12 mouse cellular contexts compared by ENCODE assay signal in the genomic region with DNA sequence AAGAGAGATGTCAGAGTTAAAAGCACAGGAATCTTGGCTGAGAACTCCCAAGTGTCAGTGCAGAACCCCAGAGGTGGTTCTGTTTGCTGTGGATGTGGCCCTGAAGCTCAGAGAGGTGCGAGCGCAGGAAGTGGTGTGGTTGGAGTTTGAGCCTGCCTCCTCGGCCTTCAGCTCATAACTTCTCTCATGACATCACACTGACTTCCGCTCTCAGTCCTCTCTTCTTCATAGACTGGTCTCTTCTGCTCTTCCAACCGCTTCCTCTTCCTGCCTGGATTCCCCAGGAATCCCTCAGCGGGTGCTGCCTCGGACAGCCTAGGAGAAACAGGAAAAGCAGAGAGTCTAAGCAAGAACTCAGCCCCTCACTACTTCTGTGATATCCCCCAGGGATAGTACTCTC.
A peak's percentile ranks its signal among the peaks of the same experiment; 100 is the strongest.
DNase-seq lines count a peak whose midpoint lies in the region; ATAC-seq and TF ChIP-seq lines count a peak whose summit lies in the region.
"Had no signal": no experiment of that assay in that cellular context is flagged by ENCODE, and none has a peak within 500 bp of the region (broad histone marks: within the 10 kb centered on the region; RNA-seq: fewer than 3 reads in every experiment).

No protein-coding gene starts in this region.

- H3K4me3 ChIP-seq in lung, embryonic 14.5 days (ENCODE audit: low read depth, low read length) = no peak overlapping the region
- no peak overlapping the region for H3K4me3 ChIP-seq in lung, adult 2 months (replicated peaks; ENCODE audit: extremely low read depth, low read depth, low read length)
- no peak overlapping the region for H3K4me3 ChIP-seq in intestine, embryonic 16.5 days (ENCODE audit: low read length)
- H3K4me3 ChIP-seq: erythroblast, embryonic 14.5 days; layer of hippocampus, adult 2 months; liver, embryonic 13.5 days had no signal

- DNase-seq in lung, embryonic 14.5 days = no peak
- no peak for DNase-seq in lung, adult 2 months
- peak; percentile 82 for DNase-seq in T-cell, adult 2 months (ENCODE audit: low spot score)
- DNase-seq in splenic B cell, adult 2 months (ENCODE audit: low read depth, low spot score) = peak; percentile 45
- no peak for DNase-seq in urinary bladder, postnatal 25 days (ENCODE audit: low spot score)
- no peak for DNase-seq in right cerebral cortex, postnatal 36 days (ENCODE audit: low spot score in 2 of 2)
- DNase-seq in frontal cortex, postnatal 36 days (ENCODE audit: low spot score in 2 of 2) = no peak
- DNase-seq: liver, embryonic 13.5 days had no signal

- WGBS in lung, embryonic 14.5 days = 58% methylated on average over 7 of the region's 7 CpGs
- WGBS in lung, adult 2 months = 55% methylated on average over 7 of the region's 7 CpGs
- 60% methylated on average over 7 of the region's 7 CpGs for WGBS in intestine, embryonic 16.5 days

- H3K36me3 ChIP-seq in lung, embryonic 14.5 days (ENCODE audit: insufficient read depth) = 0 out of 2 replicates have a peak, but pooled peaks cover 3% of the 10 kb centered on the region
- no peaks in the 10 kb centered on the region for H3K36me3 ChIP-seq in intestine, embryonic 16.5 days (ENCODE audit: control insufficient read depth, insufficient read depth, low read length)
- no peaks in the 10 kb centered on the region for H3K36me3 ChIP-seq in splenic B cell, adult 2 months (ENCODE audit: control insufficient read depth, insufficient read depth, low read length, poor library complexity, severe bottlenecking)

- ATAC-seq in lung, embryonic 14.5 days (ENCODE audit: insufficient read depth) = peak; percentile 16; the same call in 1 of the 2 replicates
- no peak for ATAC-seq in intestine, embryonic 16.5 days

- H3K4me2 ChIP-seq in lung, embryonic 14.5 days = no peak overlapping the region
- no peak overlapping the region for H3K4me2 ChIP-seq in intestine, embryonic 16.5 days (ENCODE audit: low read depth, low read length)
- H3K4me2 ChIP-seq: hindbrain, embryonic 14.5 days; liver, embryonic 13.5 days had no signal

- H3K4me1 ChIP-seq in lung, embryonic 14.5 days (ENCODE audit: insufficient read depth) = no peaks in the 10 kb centered on the region; the same call in 1 of the 2 replicates
- H3K4me1 ChIP-seq in lung, adult 2 months (ENCODE audit: control insufficient read depth, insufficient read depth, low read length) = no peaks in the 10 kb centered on the region
- peaks cover 31% of the 10 kb centered on the region for H3K4me1 ChIP-seq in intestine, embryonic 16.5 days (ENCODE audit: control insufficient read depth, insufficient read depth, low read length)

- no peaks in the 10 kb centered on the region for H3K9me3 ChIP-seq in lung, embryonic 14.5 days (ENCODE audit: low read depth, low read length)
- no peaks in the 10 kb centered on the region for H3K9me3 ChIP-seq in intestine, embryonic 16.5 days (ENCODE audit: control insufficient read depth, low read length)
- H3K9me3 ChIP-seq: liver, embryonic 13.5 days had no signal

- TF ChIP-seq POLR2A in lung, adult 2 months (IDR thresholded peaks at IDR 0.05; ENCODE audit: borderline replicate concordance, extremely low read depth, low read depth, low read length) = no peak

- TF ChIP-seq CTCF in lung, embryonic 14.5 days (IDR thresholded peaks at IDR 0.05; ENCODE audit: low read depth) = no peak
- no peak for TF ChIP-seq CTCF in lung, adult 2 months (IDR thresholded peaks at IDR 0.05; ENCODE audit: insufficient read depth, low read length)

- no peaks in the 10 kb centered on the region for H3K27me3 ChIP-seq in lung, embryonic 14.5 days (ENCODE audit: insufficient read depth, low read length)
- H3K27me3 ChIP-seq in intestine, embryonic 16.5 days (replicated peaks; ENCODE audit: control insufficient read depth, insufficient read depth, low read length) = no peaks in the 10 kb centered on the region
- H3K27me3 ChIP-seq in splenic B cell, adult 2 months (ENCODE audit: control insufficient read depth, insufficient read depth, low read length, poor library complexity, severe bottlenecking) = no peaks in the 10 kb centered on the region
- H3K27me3 ChIP-seq: liver, embryonic 13.5 days had no signal

- no peak overlapping the region for H3K9ac ChIP-seq in lung, embryonic 14.5 days
- H3K9ac ChIP-seq in intestine, embryonic 16.5 days (ENCODE audit: low read depth, low read length) = no peak overlapping the region
- H3K9ac ChIP-seq: hindbrain, embryonic 14.5 days; liver, embryonic 13.5 days had no signal

- H3K27ac ChIP-seq in lung, embryonic 14.5 days (ENCODE audit: low read depth) = no peak overlapping the region
- 0 out of 2 replicates have a peak overlapping the region, but pooled peaks have one; percentile 4 for H3K27ac ChIP-seq in intestine, embryonic 16.5 days (ENCODE audit: low read length)
- H3K27ac ChIP-seq: hindbrain, embryonic 14.5 days; layer of hippocampus, adult 2 months; liver, embryonic 13.5 days had no signal

Comparison
In these comparisons a context has a peak if more than half of its experiments do, and no peak if none do; other contexts are left out.
1. DNase-seq: peak in T-cell, adult 2 months (single experiment) and splenic B cell, adult 2 months (single experiment); none in lung, embryonic 14.5 days (single experiment), lung, adult 2 months (single experiment), urinary bladder, postnatal 25 days (single experiment), right cerebral cortex, postnatal 36 days (0 of 2) and frontal cortex, postnatal 36 days (0 of 2).